Mouse (Mus musculus) cortical plate, adult 2 months (tissue): Measurements from ENCODE around the gene H2-Aa. TPM values are rescaled to one million over a fixed set of nuclear protein-coding genes. Genes with fewer than 3 reads are reported as not detected.
A peak's percentile ranks its signal among the peaks of the same experiment; 100 is the strongest.

Experiments
- H3K27ac ChIP-seq: fragments of 200-500 bp; 2 replicates; pipeline ENCODE4 v1.5.1; 2012; ENCODE audit warnings: low read length, control low read depth, inconsistent platforms; ENCODE audit not compliant: insufficient read depth
- H3K4me1 ChIP-seq: fragments of 200-500 bp; 2 replicates; pipeline ENCODE4 v1.6.1; 2011; ENCODE audit warnings: low read length; ENCODE audit not compliant: control insufficient read depth, insufficient read depth
- H3K4me3 ChIP-seq: fragments of 200-500 bp; 2 replicates; pipeline ENCODE4 v1.5.1; 2011; ENCODE audit warnings: mild to moderate bottlenecking, low read length, control low read depth; ENCODE audit not compliant: insufficient read depth
- CTCF ChIP-seq: fragments of 200-500 bp; IDR thresholded peaks from 2 replicates; pipeline ENCODE4 v1.5.1; 2011; ENCODE audit warnings: mild to moderate bottlenecking, control low read depth, low read length; ENCODE audit not compliant: insufficient read depth; ENCODE audit errors: extremely low read depth
- POLR2A ChIP-seq: fragments of 200-500 bp; IDR thresholded peaks from 2 replicates; pipeline ENCODE4 v1.6.1; 2011; ENCODE audit warnings: mild to moderate bottlenecking, low read length, control low read depth; ENCODE audit not compliant: insufficient read depth; ENCODE audit errors: extremely low read depth
- polyA plus RNA-seq: library from polyadenylated mRNA; depleted of rRNA; stranded (reverse); fragments of >200 nt; gene quantifications from 2 replicates; pipeline ENCODE4 v1.2.3, GENCODE M21; 2012

H2-Aa gene
- polyA plus RNA-seq, 1 experiment = 2.9 TPM

- H3K4me1 ChIP-seq = no peaks in the 10 kb centered on the region
- no peak overlapping the region for H3K4me3 ChIP-seq
- TF ChIP-seq CTCF (peak; percentile 70), POLR2A (no peak)
- H3K27ac ChIP-seq = no peak overlapping the region
Observed at GRCm38 (mm10) chr17:34249878-34250277, 37.7 kb downstream of the H2-Aa start.

DNA sequence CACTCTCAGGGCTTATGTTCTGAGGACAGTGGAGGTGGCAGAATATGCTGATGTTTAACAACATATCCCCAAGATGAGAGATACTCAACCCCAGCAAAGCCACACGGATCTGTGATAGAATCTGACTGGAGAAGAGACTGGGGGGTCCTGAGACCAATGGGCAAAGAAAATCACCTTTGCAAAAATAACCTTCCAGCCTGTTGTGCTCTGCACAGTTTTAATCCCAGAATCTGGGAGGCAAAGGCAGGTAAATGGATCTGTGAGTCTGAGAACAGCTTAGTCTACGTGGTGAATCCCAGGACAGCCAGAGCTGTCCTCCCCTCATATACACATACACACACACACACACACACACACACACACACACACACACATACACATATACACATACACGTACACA, 38.3 kb downstream of the H2-Aa start:
- Histone ChIP-seq H3K4me3 (no peak overlapping the region), H3K4me1 (no peaks in the 10 kb centered on the region), H3K27ac (no peak overlapping the region)
- TF ChIP-seq CTCF = no peak
- no peak for TF ChIP-seq POLR2A

DNA sequence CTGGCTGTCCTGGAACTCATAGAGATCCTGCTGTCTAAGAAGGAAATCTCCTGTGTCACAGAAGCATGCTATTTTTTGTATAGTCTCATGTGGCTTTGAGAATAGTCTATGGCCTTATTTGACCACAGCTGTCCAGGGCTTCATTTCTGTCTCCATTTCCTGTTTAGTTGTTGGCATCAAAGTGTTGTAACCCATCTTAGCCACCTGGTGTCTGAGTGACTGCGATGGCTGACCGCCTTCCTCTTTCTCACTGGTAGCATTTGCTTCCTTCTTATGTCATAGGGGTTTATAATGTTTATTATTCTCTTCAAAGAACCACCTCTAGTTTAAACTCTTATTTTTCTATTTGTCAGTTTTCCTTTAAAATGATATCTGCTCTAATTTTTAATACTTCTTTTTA, 38.9 kb downstream of the H2-Aa start:
- Histone ChIP-seq H3K4me3 (no peak overlapping the region), H3K4me1 (no peaks in the 10 kb centered on the region), H3K27ac (no peak overlapping the region)
- no peak for TF ChIP-seq POLR2A
- no peak for TF ChIP-seq CTCF

DNA sequence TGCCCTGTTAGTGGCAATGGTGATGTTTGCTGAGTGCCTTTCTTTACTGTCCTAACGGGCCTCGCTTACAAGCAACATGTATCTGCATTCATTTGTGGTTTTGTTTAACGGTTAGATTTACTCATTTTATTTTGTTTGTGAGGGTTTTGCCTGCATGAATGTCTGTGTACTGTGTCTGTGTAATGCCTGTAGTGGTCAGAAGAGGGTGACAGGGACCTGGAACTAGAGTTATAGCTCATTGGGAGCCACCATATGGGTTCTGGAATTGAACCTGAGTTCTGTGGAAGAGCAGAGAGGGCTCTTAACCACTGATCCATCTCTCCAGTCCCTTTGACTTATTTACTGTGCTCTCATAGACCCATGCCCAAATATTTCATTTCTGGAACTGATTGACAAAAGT, 40.6 kb downstream of the H2-Aa start:
- Histone ChIP-seq H3K4me1 (no peaks in the 10 kb centered on the region), H3K27ac (no peak overlapping the region), H3K4me3 (no peak overlapping the region)
- TF ChIP-seq POLR2A (no peak), CTCF (0 out of 2 replicates have a peak, but pooled peaks have one; percentile 19)

GRCm38 (mm10) chr17:34244656-34245055, 43.0 kb downstream of the H2-Aa start:
- H3K4me1 ChIP-seq = no peaks in the 10 kb centered on the region
- H3K4me3 ChIP-seq = no peak overlapping the region
- TF ChIP-seq CTCF = no peak
- no peak for TF ChIP-seq POLR2A
- H3K27ac ChIP-seq = no peak overlapping the region

DNA sequence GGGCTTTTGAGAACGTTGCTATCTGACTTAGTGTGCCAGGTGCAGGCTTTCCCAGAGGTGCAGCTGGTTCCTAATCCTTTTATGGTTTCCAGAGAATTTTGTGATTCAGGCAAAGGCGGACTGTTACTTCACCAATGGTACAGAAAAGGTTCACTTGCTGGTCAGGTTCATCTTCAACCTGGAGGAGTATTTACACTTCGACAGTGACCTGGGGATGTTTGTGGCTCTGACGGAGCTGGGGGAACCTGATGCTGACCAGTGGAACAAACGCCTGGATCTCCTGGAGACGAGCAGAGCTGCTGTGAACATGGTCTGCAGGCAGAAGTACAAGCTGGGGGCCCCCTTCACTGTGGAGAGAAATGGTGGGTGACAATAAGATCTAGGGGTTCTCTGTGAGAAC, 46.7 kb downstream of the H2-Aa start:
- H3K4me1 ChIP-seq = no peaks in the 10 kb centered on the region
- no peak overlapping the region for H3K27ac ChIP-seq
- no peak overlapping the region for H3K4me3 ChIP-seq
- TF ChIP-seq CTCF (no peak), POLR2A (no peak)

- H3K4me3 ChIP-seq = no peak overlapping the region
- H3K4me1 ChIP-seq = no peaks in the 10 kb centered on the region
- no peak overlapping the region for H3K27ac ChIP-seq
- no peak for TF ChIP-seq CTCF
- no peak for TF ChIP-seq POLR2A
Observed at GRCm38 (mm10) chr17:34240366-34240765, 47.3 kb downstream of the H2-Aa start.

- TF ChIP-seq POLR2A (no peak), CTCF (no peak)
- no peaks in the 10 kb centered on the region for H3K4me1 ChIP-seq
- H3K27ac ChIP-seq = 0 out of 2 replicates have a peak overlapping the region, but pooled peaks have one; percentile 28
- H3K4me3 ChIP-seq = no peak overlapping the region
Observed at GRCm38 (mm10) chr17:34239601-34240041, 48.0 kb downstream of the H2-Aa start.

GRCm38 (mm10) chr17:34238706-34239105, 48.9 kb downstream of the H2-Aa start, which contains the start of gene H2-Ob:
Gene H2-Ob, plus strand, starts transcription at chr17:34238903.
- no peak within 1 kb of the TSS for H3K4me3 ChIP-seq
- TF ChIP-seq CTCF (no peak), POLR2A (no peak)
- H3K27ac ChIP-seq = 0 out of 2 replicates have a peak within 1 kb of the TSS, but pooled peaks have one; percentile 28
- no peaks in the 10 kb centered on the region for H3K4me1 ChIP-seq

DNA sequence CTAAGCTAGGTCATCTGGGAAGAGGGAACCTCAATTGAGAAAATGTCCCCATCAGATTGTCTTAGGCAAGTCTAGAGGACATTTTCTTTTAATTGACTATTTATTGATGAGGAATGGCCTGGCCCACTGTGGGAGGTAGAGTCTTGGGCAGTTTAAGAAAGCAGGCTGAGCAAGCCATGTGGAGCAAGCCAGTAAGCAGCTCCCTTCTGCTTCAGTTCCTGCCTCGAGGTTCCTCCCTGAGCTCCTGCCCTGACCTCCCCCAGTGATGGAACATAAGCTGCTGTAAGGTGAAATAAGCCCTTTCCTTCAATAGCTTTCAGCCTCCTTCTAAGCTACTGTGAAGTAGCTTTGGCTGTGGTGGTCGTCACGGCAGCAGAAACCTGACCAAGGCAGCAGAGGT, 49.9 kb downstream of the H2-Aa start:
- TF ChIP-seq CTCF = no peak
- no peak for TF ChIP-seq POLR2A
- Histone ChIP-seq H3K4me3 (no peak overlapping the region), H3K4me1 (no peaks in the 10 kb centered on the region), H3K27ac (no peak overlapping the region)
